Mouse (Mus musculus) limb, embryonic 10.5 days (tissue): ENCODE measurements around the gene Phf5a. TPM values are rescaled to one million over a fixed set of nuclear protein-coding genes. Genes with fewer than 3 reads are reported as not detected.

Experiments used
- DNase-seq: peaks from one replicate; pipeline ENCODE4 v3.0.0-alpha.2; 2017; ENCODE audit warnings: low spot score
- H3K27ac ChIP-seq: fragments of 300-500 bp; sonication (generic); 2 replicates; pipeline ENCODE4 v1.5.1; 2016; ENCODE audit warnings: mild to moderate bottlenecking
- H3K27me3 ChIP-seq: fragments of 300-500 bp; sonication (generic); 2 replicates; pipeline ENCODE4 v1.6.1; 2016; ENCODE audit warnings: low read depth, mild to moderate bottlenecking; ENCODE audit not compliant: poor library complexity, severe bottlenecking
- H3K36me3 ChIP-seq: fragments of 300-500 bp; sonication (generic); 2 replicates; pipeline ENCODE4 v1.6.1; 2016; ENCODE audit warnings: mild to moderate bottlenecking, moderate library complexity
- H3K4me1 ChIP-seq: fragments of 300-500 bp; sonication (generic); 2 replicates; pipeline ENCODE4 v1.6.1; 2016
- H3K4me3 ChIP-seq: fragments of 300-500 bp; sonication (generic); 2 replicates; pipeline ENCODE4 v1.5.1; 2016; ENCODE audit warnings: mild to moderate bottlenecking, moderate library complexity
- H3K9me3 ChIP-seq: fragments of 300-500 bp; sonication (generic); replicated peaks from 2 replicates; pipeline ENCODE4 v1.6.1; 2016; ENCODE audit warnings: mild to moderate bottlenecking
- WGBS: fragments of 180-500 bp; shearing (Covaris S2); methylation state at CpG from one replicate; pipeline ENCODE4 v1.1.7; 2016; 5-methylcytosine and 5-hydroxymethylcytosine counted together
- polyA plus RNA-seq: library from polyadenylated mRNA; unstranded; fragments of >200 nt; fragmentation: Nextera tagmentation; extraction: Ambion mirVana; gene quantifications from 2 replicates; pipeline ENCODE4 v1.2.1, GENCODE M21; 2016

Phf5a gene
- polyA plus RNA-seq, 1 experiment from 2014 or later, result 256 TPM

DNA sequence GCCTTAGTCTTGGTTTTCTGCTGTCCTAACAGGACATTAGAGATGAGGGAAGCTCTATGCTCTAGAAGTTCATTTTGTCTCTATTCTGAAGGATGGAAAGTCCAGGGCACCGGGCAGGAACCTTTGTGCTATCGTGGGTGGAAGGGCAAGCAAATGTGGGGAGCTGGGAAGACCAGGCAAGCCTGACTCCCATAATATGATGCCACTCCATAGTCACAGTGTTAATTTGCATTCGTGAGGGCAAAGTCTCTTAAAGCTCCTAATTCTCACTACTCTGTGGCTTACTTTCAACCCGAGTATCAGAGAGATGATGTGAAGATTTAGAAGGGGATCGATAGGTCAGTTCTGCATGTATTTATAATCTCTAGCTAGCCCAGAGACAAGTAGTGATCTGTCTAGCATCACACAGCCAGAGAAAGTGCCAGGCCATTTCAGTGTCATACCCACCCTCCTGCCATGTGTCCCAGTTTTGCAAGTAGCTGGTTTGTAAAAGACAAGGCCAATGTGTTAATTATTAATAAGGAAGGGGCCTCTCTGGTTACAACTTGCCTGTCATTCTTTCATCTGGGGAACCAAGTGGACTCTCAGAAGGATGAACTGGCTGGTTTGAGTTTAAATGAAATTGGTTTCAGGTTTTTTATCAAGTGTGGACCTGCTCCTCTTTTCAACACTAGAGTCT, 26.0 kb upstream of the Phf5a start:
- WGBS, result 92% methylated on average over 5 of the region's 5 CpGs
- no peak for DNase-seq

DNA sequence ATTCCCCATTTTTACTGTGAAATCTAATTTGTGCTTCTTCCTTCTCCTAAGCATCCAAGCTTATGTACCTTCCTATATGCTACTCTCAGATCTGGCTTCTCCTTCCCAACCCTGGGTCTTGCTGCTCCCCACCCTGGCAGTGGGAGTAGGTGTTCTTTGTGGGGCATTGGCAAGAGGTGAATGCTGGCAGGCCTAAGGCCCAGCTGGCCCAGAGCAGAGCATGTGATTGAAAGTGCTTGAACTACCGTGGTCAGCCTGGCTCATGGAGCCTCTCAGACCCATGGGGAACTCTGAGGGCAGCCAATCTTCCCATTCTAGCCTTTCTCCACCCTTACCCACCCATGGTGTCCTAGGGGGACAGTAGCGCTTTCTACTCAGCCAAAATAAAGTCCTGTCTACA, 24.7 kb upstream of the Phf5a start:
- Histone ChIP-seq H3K4me1 (no peaks in the 10 kb centered on the region), H3K36me3 (peaks cover 97% of the 10 kb centered on the region)
- 85% methylated on average over 2 of the region's 2 CpGs for WGBS

More for the DNA sequence above, 26.0 kb upstream of the Phf5a start:
- Histone ChIP-seq H3K27me3 (no peaks in the 10 kb centered on the region), H3K9me3 (no peaks in the 10 kb centered on the region), H3K4me1 (no peaks in the 10 kb centered on the region), H3K27ac (no peak overlapping the region), H3K36me3 (peaks cover 97% of the 10 kb centered on the region), H3K4me3 (no peak overlapping the region)

DNA sequence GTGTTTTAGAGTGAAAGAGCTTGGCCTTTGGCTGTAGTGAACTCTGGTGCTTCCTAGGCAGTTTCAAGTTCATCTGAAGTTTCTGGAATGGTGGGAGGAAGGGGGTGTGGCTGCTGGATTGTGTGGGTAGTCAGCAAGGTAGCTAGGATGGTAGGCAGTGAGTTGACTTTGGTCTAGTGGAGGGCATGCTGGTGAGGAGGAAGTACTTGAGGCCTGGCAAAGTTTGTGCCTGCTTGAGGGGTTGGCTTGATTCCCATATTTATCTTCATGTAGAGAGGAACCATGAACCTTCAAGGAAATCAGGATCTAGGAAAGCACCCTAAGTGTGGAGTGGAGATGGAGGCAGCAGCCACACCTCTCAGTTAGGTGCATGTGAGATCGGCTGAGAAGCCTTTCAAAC, 22.3 kb upstream of the Phf5a start:
- Histone ChIP-seq H3K27me3 (no peaks in the 10 kb centered on the region), H3K36me3 (peaks cover 97% of the 10 kb centered on the region)
- 90% methylated on average over 1 of the region's 1 CpGs for WGBS

More for the DNA sequence above, 24.7 kb upstream of the Phf5a start:
- Histone ChIP-seq H3K27ac (no peak overlapping the region), H3K4me3 (no peak overlapping the region), H3K9me3 (no peaks in the 10 kb centered on the region), H3K27me3 (no peaks in the 10 kb centered on the region)
- DNase-seq, result no peak

DNA sequence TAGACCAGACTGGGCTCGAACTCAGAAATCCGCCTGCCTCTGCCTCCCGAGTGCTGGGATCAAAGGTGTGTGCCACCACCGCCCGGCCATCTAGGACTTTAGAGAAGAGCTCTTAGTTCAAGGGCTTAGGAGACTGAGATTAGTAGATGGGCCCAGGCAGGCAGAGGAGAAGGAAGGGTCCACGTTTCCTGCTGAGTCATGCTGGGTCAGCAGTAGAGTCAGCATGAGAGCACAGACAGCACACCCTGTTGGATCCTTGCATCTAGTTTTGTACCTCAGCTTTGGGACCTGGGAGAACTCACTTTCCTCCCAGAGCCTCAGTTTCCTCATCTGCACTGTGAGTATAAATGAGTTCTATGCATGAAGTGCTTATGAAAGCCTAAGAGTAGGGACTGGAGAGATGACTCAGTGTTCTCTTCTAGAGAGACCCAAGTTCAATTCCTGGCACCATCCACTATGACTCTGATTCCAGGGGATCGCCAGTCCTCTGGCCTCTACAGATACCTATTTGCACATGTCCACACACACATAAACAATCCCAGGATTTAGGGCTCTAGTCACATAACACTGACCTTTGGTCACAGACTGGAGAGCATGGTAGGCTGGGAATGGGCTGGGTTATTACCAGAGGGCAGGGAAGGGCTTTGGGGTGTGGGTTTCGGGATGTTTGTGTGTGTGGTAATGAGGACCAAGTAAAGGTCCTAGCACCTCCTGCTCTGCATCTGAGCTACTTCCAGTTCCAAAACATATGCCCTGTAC, 20.3 kb upstream of the Phf5a start:
- no peak overlapping the region for H3K27ac ChIP-seq
- no peaks in the 10 kb centered on the region for H3K9me3 ChIP-seq
- H3K27me3 ChIP-seq, result no peaks in the 10 kb centered on the region
- H3K36me3 ChIP-seq, result peaks cover 91% of the 10 kb centered on the region
- DNase-seq, result no peak
- H3K4me3 ChIP-seq, result no peak overlapping the region
- WGBS, result 95% methylated on average over 8 of the region's 8 CpGs
- H3K4me1 ChIP-seq, result no peaks in the 10 kb centered on the region

More for the DNA sequence above, 22.3 kb upstream of the Phf5a start:
- no peak overlapping the region for H3K27ac ChIP-seq
- no peak overlapping the region for H3K4me3 ChIP-seq
- no peaks in the 10 kb centered on the region for H3K9me3 ChIP-seq
- no peaks in the 10 kb centered on the region for H3K4me1 ChIP-seq
- DNase-seq, result no peak

DNA sequence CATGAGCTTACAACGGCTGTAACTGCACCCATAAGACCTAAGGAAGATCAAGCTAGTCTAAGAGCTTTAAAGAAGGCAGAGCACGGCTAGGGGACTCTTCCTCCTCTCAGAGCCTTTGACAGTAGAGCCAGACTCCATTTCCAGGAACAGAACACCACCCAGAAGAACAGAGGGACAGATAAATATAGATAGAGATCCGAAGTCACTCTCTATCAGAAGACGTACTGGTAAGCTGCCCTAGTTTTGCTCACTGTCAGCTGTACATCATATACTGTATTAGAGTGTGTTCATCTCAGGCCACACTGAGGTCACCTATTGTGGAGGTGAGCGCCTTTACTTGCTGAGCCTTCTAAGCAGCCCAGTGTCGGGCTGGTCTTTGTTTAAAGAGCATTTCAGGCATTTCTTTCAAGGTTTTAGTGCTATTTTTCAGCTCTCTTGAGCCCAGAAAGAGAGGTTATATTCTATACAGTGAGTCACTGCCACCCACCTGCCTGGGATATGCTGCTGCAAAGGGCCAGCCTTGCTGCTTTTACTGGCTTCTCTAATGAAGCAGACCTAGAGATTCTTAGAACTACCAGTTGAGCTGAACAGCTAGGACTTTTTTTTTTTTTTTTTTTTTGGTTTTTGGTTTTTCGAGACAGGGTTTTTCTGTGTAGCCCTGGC, 19.6 kb upstream of the Phf5a start:
- H3K4me1 ChIP-seq, result no peaks in the 10 kb centered on the region
- H3K27me3 ChIP-seq, result no peaks in the 10 kb centered on the region
- 92% methylated on average over 7 of the region's 7 CpGs for WGBS
- H3K9me3 ChIP-seq, result no peaks in the 10 kb centered on the region
- no peak overlapping the region for H3K27ac ChIP-seq
- H3K4me3 ChIP-seq, result no peak overlapping the region
- H3K36me3 ChIP-seq, result peaks cover 89% of the 10 kb centered on the region
- DNase-seq, result no peak

DNA sequence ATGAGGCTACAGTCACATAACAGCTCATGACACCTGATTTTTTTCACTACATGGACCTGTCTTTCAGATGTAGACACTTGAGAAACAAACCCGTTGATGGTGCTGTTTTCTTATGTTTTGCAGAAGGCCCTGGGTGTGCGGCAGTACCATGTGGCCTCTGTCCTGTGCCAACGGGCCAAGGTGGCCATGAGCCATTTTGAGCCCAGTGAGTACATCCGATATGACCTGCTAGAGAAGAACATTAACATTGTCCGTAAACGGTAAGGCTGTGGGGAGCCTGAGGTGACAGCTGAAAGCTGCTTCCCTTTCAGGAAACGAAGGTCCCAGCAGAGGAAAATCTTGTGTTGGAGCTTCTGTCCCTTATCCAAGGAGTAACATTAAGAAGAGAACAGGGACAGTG, 17.5 kb upstream of the Phf5a start:
- Histone ChIP-seq H3K9me3 (no peaks in the 10 kb centered on the region), H3K27me3 (no peaks in the 10 kb centered on the region), H3K4me3 (no peak overlapping the region), H3K27ac (no peak overlapping the region), H3K36me3 (peaks cover 78% of the 10 kb centered on the region), H3K4me1 (no peaks in the 10 kb centered on the region)
- 95% methylated on average over 7 of the region's 7 CpGs for WGBS
- no peak for DNase-seq

DNA sequence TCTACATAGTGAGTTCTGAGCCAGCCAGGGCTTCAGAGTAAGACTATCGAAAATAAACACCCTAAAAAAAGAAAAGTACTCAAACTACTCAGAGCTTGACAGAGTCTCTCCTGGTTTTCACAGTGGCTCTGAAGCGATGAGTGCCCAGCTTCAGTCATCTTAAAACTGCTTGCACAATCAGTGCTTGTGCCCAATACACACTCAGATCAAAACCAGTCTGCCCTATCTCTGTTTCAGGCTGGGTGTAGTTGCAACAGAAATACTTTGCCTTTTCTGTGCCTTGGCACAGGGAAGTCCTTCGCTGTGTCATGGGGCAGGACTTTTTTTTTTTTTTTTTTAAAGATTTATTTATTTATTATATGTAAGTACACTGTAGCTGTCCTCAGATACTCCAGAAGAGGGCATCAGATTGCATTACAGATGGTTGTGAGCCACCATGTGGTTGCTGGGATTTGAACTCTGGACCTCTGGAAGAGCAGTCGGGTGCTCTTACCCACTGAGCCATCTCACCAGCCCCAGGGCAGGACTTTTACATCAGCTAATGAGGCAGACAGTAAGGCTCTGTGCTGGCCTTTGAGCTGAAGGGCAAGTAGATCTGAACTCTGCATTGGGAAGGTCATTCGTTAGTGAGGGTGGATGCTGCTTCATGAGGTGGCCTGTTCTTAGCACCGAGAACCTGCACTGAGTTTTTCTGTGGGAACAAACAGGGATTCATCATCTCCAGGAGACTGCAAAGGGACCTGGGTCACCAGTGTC, 15.3 kb upstream of the Phf5a start:
- peaks cover 71% of the 10 kb centered on the region for H3K36me3 ChIP-seq
- DNase-seq, result no peak

DNA sequence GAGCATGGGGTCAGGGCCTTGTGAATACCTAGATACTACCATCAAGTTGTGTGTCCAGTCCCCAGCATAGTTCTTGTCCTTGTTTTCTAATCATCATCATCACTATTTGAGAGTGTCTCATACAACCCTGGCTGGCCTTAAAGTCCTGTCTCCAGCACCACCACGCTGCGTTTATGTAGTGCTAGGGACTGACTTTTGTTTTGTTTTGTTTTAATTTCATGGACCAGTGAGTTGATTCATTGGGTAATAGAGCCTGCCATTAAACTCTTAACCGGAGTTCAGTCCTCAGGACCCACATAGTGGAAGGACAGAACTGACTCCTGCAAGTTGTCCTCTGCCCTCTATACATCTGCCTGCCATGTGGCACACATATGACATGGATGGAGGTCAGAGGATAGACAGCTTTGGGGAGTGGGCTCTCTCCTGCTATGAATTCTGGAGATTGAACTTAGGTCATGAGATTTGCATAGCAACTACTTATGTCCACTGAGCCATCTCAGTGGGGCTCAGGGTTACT, 13.8 kb upstream of the Phf5a start:
- Histone ChIP-seq H3K27ac (no peak overlapping the region), H3K27me3 (no peaks in the 10 kb centered on the region), H3K4me1 (no peaks in the 10 kb centered on the region), H3K36me3 (peaks cover 60% of the 10 kb centered on the region), H3K4me3 (no peak overlapping the region), H3K9me3 (no peaks in the 10 kb centered on the region)
- WGBS, result 84% methylated on average over 3 of the region's 3 CpGs
- DNase-seq, result no peak

More for the DNA sequence above, 15.3 kb upstream of the Phf5a start:
- Histone ChIP-seq H3K4me1 (no peaks in the 10 kb centered on the region), H3K9me3 (no peaks in the 10 kb centered on the region), H3K27me3 (no peaks in the 10 kb centered on the region), H3K4me3 (no peak overlapping the region), H3K27ac (no peak overlapping the region)
- WGBS, result 90% methylated on average over 6 of the region's 6 CpGs

DNA sequence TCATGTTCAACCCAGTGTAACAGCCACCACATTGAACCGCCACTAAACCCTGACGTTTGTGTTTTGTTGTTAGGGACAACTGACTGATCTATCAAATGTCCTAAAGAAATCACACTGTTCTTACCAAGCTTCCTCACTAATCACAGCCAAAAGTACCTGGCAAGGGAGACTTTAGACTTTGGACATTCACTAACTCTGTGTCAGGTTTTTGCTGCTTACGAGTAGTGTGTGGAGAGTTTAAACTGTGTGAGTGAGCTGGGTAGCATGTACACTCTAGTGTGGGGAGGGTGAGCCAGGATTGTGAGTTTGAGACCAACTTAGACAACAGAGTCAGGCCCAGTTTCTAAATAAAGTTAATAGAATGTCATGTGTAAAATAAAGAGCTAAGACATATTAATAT, 10.6 kb upstream of the Phf5a start:
- DNase-seq, result no peak
- Histone ChIP-seq H3K9me3 (no peaks in the 10 kb centered on the region), H3K4me3 (no peak overlapping the region), H3K27me3 (no peaks in the 10 kb centered on the region), H3K4me1 (no peaks in the 10 kb centered on the region), H3K27ac (no peak overlapping the region), H3K36me3 (peaks cover 35% of the 10 kb centered on the region)
- 92% methylated on average over 3 of the region's 3 CpGs for WGBS

DNA sequence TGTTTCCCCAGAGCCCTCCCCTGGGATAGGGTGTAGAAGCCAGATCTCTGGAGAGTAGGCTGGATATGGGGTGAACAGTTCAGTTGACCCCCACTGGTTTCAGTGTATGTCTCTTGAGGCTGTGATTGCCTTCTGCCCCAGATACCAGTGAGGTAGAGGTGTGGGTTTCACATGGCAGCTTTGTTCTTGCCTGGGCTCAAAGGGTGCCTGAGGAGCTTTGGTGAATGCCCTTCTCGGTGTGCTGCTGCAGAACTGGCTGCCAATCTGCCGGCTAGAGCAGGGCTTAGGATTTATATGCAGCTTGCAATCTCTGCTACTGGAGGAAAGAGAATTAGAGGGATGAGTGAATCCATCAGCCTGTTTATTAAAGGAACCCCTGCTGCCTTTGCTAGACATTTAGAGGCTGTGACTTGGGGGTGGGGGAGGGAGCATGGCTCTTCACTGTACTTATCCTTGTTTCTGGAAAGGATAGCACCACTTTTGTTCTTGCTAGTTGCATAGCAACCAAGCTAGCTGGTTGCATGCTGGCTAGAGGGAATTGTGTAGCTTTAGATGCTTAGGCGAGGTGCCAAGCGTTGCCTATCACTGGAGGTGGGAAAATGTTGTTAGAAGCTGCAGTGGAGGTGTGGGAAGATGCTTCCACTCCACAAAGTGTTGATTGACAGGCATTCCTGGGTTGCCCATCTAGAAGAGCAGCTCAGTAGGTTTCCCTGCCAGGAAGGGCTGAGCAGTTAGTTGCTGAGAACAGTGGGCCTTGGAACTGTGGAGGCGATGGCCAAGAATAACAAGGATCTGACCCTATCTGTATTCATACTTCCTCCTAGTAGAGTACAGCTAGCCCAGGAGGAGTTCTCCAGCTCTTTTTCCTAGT, 8.1 kb upstream of the Phf5a start:
- H3K4me3 ChIP-seq, result no peak overlapping the region
- DNase-seq, result no peak
- 84% methylated on average over 5 of the region's 5 CpGs for WGBS
- no peaks in the 10 kb centered on the region for H3K9me3 ChIP-seq
- H3K27me3 ChIP-seq, result no peaks in the 10 kb centered on the region
- H3K4me1 ChIP-seq, result no peaks in the 10 kb centered on the region
- no peak overlapping the region for H3K27ac ChIP-seq
- peaks cover 31% of the 10 kb centered on the region for H3K36me3 ChIP-seq

DNA sequence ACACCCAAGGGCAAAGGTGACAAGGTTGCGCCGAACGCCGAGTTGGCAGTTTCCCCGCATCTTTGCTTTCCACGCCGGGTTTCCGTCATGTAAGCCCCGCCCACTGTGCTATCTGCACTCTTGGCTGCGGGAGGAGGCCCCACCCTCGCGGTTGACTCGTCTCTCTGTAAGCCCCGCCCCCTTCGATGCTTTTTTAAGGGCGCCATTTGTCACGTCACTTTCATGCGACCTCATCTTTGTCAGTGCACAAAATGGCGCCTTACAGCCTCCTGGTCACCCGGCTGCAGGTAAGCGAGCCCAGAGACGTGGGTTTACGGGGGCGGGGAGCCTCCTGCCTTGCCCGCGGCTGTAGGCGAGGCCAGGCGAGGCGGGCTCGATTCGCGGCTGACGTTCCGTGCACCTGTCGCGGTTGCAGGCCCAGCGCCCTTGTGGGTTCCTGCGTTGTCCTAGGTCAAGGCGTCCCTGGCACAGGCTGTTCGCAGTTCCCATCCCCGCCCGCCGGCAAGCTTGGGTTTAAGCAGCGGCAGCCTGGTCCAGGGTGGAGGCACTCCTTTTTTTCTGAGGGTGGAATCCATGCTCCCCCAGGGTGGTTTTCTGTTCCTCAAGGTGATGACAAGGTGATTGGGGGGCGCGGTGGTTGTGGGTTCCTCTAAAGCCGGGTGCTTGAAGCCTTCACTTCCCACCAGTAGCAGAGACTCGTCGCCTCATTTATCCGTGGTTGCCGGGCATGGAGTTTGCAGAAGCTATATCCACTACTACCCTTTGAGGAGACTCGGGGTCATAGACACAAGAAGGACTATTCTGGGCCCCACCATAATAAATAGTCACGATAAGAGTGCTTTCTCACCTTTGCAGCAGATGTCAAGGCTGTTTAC, 788 bp upstream of the Phf5a start, which contains the start of gene Aco2:
TSS of gene Aco2 (plus strand) at position 48 of the 875 bp plus-strand sequence.
- DNase-seq, result peak; percentile 97
- under 1% methylated on average over 53 of the region's 53 CpGs for WGBS
- H3K4me1 ChIP-seq, result peaks cover 13% of the 10 kb centered on the region

More for the DNA sequence above, 788 bp upstream of the Phf5a start, which contains the start of gene Aco2:
- Histone ChIP-seq H3K4me3 (peak within 1 kb of the TSS; percentile 99), H3K9me3 (no peaks in the 10 kb centered on the region), H3K27me3 (no peaks in the 10 kb centered on the region), H3K27ac (peak within 1 kb of the TSS; percentile 95), H3K36me3 (peaks cover 39% of the 10 kb centered on the region)
